Mouse (Mus musculus): ENCODE data around the gene Ptprn. TPM values are rescaled to one million over a fixed set of nuclear protein-coding genes. Genes with fewer than 3 reads are reported as not detected.

The Ptprn gene
- total RNA-seq, 2 experiments from 2014 or later = 0.08 to 0.13 TPM

DNA sequence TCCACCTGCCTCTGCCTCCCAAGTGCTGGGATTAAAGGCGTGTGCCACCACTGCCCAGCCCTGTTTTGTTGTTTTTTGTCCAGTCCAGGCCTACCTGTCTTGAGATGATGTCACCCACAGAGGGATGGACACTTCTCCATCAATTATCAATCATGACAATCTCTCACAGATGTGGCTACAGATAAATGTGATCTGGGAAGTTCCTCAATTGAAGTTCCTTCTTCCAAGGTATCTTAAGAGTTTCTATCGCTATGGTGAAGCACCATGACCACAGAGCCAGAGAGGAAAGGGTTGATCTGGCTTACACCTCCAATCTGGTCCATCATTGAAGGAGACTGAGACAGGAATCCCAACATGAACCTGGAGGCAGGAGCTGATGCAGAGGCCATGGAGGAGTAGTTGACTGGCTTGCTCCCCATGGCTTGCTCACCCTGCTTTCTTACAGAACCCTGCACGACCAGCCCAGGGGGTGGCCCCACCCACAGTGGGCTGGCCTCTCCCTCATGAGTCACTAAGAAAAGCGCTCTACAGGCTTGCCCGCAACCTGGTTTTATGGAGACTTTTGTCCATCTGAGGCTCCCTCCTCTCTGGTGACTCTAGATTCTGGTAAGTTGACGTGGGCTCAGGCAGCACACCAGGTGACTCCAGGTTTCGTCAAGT, 33.8 kb downstream of the Ptprn start:
- intact Hi-C loops (cut with DNase I; ENCODE audit: low total_unique reads) = no loop called here
- no peak for DNase-seq

DNA sequence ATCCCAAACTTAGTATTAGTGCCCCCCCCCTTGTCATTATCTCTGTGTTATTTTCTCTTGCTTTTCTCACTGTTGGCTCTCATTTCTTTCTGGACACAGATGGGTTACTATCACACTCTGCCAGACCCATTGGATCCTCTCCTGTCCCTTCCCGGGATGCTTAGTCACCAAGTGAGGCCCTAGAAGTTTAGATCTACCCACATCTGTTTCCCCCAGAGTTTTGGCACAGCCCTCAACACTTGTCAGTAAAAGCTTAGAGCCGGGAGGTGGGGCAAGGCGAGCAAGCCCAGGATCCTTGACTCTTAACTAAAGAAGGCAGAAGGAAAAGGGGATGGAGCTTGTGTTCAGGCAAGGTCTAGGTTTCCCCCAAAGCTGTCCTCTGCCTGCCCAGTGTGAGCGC, 35.1 kb downstream of the Ptprn start:
- DNase-seq = no peak
- intact Hi-C loops (cut with DNase I; ENCODE audit: low total_unique reads) = no loop called here

DNA sequence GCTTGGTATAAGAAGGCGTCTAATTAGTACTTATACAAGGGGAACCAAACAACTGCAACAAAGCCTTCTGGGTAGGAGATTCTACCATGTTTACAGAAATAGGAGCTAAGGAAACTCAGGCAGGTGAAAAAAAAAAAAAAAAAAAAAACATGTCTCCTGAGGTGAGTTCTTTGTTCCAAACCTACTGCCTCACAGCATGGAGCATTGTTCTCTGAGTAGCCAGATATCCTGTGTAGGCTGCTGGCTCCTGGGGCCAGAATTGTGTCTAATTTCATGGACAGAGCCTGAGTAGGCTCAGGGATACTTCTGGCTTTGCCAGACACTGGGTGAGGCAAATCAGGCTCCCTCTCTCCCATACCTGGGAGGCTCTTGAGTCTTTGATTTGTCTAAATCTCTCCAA, 36.6 kb downstream of the Ptprn start:
- intact Hi-C loops (cut with DNase I; ENCODE audit: low total_unique reads) = no loop called here
- no peak for DNase-seq

DNA sequence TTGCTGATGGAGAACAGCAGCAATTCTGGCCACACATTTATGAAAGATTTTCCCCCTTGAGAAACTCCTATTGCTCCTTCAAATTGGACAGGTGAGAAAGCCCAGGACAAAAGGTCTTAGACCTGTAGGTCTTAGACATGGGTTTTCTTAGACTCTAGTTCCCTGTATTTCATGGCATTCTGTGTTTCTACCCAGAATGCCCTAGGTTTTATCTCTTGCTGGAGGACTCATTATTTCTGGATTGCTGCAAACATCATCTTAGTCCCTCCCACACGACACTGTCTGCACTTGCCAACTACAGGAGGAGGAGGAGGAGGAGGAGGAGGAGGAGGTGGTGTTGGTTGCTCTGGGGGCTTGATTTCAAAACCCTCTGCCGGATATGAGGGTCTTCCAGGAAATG, 38.2 kb downstream of the Ptprn start:
- intact Hi-C loops (cut with DNase I; ENCODE audit: low total_unique reads) = no loop called here
- no peak for DNase-seq

DNA sequence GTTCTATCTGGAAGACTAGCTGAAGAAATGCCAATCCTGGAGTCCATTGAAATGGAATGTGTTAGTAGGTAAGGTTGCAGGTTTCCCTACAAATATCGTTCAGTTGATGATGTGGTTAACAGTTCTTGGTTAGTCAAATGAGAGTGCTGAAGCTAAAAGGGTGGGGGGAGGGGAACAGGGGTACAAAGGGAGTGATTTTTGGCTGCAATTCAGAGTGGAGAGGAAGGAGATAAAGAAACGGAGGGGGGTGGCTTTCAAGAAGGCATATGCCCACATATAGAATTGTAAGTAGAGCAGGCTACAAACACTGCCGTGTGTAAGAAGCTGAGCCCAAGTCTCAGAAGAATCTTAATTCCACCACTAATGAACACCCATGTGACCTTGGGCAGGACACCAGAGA, 38.8 kb downstream of the Ptprn start:
- no peak for DNase-seq
- intact Hi-C loops (cut with DNase I; ENCODE audit: low total_unique reads) = no loop called here

DNA sequence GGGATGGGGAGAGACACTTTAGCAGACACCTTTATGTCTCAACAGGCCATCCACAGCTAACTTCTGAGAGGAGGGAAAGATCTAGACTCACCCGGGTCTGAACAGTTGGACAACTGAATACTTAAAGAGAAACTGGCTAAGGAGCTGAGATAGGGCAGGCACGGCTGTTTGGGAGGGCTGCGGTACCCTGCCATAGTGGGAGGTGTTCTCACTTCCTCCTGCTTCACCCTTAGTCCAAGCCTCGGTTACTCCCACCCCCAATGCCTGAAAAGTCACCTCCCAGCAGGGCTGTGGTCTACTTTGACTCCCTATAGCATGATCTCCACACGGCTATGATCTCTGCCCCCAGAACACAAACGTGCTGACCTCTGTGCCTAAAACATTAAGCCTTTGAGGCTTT, 40.8 kb downstream of the Ptprn start:
- no peak for DNase-seq
- intact Hi-C loops (cut with DNase I; ENCODE audit: low total_unique reads) = no loop called here

DNA sequence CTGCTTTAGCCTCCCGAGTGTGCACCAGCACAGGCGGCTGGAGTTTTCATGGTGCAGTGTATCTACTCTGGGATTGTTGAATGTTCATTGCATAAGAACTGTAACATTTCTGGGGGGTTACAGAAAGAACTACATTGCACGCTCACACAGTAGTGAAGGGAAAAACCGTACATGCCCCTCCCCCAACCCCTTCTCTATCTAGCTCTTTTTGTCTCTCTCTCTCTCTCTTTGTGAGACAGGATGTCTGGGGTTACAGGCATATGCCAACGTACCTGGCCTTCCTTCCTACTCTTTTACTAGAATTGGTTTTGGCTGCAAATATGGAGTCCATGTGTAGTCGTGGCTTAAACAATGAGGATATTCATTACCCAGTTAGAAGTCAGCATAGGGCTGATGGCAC, 41.4 kb downstream of the Ptprn start:
- DNase-seq = no peak
- intact Hi-C loops (cut with DNase I; ENCODE audit: low total_unique reads) = no loop called here

DNA sequence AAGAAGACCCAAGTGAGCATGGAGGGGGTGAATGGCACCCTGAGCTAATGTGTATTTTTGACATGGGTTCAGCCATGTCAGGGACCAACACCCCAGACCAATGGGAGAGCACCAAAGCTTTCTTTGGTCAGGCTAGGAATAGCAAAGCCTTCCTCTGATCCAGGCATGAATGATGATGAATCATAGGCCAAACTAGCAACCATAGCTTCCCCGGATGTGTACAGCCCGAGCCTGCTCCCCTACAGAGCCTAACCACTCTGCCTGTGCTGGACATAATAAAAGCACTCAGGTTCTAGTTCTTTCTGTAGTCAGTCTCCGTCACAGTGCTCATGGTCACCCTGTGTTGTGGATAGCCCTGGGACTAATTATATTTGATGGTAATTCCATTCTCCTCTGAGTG, 42.8 kb downstream of the Ptprn start:
- no peak for DNase-seq
- intact Hi-C loops (cut with DNase I; ENCODE audit: low total_unique reads) = no loop called here

DNA sequence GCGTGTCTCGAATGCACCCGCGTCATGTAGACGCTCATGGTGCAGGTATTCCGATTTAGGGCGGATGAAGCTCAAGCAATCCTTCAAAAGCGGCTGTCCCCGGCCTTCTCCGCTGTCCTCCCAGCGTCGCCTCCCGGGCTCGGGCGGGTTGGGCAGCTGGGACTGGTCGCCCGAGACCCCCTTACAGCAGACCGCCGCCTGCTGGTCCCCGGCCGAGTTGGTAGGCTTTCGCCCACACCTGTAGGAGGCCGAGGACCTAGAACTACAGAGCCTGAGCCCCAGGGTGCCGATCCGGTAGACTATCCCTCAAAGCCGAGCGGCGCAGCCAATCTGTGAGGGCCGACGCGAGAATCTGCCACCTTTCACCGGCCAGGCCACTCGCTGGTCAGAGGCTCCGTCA, 44.8 kb downstream of the Ptprn start, which contains the start of gene Tuba4a:
TSS of gene Tuba4a (minus strand) at position 335 of the 400 bp plus-strand sequence.
- intact Hi-C loops (cut with DNase I; ENCODE audit: low total_unique reads) = no loop called here
- DNase-seq = no peak

DNA sequence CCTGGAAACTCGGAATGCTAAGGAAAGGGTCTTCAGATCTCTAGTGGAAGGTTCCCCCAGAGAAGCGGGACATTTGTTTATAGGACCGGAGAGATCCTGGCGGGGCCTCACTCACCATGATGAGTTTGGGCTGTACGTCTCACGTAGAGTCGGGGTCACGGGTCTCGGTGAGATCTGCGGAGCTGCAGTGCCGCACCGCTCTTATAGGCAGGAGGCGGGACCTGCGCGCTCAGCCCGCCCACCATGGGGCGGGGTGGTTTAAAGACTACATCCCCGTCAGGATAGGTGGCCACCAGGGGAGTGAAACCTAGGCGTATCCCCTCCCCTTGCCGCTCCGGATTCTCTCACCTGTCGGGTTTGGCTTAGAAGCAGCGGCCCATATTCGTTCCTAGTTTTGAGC, 45.2 kb downstream of the Ptprn start:
- intact Hi-C loops (cut with DNase I; ENCODE audit: low total_unique reads) = no loop called here
- peak; percentile 80 for DNase-seq

DNA sequence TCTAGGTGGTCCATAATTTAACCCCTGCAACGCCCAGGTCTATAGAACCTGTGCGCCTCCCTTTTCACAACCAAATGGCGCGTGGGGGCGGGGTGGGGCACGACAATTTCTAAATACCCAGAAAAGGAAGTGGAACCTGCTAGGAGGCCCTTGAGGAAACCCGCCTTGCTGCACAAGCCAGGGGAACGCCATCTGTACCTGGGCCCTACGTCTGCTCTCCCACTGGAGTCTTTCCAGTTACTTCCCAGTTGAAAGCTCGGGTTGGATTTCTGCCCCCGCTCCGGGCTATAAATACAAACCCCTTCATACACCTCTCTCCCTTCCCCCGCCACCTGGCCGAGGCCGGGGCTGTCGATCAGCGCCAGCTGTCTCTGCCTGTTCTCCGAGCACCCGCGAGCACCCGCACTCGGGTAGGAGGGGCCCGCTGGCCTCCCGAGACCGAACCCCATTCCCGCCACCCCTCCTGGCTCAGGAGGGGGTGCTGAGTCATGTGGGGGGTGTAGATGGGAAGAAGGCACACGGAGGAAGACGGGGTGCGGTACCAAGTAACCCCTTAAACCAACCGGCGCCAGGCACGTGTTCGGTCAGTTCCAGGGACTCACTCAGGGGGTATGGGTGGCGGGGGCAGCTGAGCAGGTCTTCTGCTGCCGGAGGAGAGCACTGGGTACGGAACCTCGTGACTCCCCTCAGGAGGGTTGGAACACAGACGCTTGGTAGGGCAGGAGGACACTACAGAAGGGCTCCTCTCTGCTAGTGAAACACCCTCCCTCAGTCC, 45.9 kb downstream of the Ptprn start:
- DNase-seq = peak; percentile 83
- intact Hi-C loops (cut with DNase I; ENCODE audit: low total_unique reads) = no loop called here

DNA sequence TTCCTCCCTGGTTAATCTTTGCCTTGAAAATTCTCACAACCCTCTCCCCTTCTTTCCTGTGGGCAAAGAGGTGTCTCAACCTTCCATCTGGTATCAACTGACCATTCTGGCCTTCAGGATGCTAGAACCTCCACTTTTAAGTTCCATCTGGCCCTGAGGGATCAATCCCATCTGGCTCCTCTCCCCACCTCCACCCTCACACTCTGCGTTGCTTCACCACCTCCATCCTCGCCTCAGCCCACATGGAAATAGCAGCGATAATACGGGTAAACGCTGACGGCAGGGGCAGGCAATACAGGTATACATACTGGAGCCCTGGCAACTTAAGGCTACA, 46.4 kb downstream of the Ptprn start:
- intact Hi-C loops (cut with DNase I; ENCODE audit: low total_unique reads) = no loop called here
- DNase-seq = no peak

DNA sequence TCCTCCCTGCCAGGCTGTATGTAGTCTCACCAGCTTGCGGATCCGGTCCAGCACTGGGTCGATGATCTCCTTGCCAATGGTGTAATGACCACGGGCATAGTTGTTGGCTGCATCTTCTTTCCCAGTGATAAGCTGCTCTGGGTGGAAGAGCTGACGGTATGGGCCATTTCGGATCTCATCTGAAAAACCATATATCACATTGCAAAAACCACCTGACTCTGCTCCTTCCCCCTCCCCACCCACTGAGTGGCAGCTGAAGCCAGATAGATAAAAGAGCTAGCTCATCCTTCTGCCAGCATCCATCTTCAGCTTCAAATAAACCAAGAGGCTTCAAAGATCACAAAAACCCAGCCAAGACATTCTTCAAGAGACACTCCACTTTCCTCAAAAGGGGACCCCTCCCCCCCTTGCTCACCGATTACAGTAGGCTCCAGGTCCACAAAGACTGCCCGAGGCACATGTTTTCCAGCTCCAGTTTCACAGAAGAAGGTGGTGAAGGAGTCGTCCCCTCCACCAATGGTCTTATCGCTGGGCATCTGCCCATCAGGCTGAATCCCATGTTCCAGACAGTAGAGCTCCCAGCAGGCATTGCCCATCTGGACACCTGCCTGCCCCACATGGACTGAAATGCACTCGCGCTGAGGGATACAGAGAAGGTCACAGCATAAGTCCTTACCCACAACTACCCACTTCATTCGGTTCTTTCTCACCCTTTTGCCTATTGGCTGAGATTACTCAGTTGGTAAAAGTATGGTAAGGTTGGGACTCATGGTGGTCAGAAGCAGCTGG, 47.3 kb downstream of the Ptprn start:
- DNase-seq = peak; percentile 56
- intact Hi-C loops (cut with DNase I; ENCODE audit: low total_unique reads) = no loop called here

DNA sequence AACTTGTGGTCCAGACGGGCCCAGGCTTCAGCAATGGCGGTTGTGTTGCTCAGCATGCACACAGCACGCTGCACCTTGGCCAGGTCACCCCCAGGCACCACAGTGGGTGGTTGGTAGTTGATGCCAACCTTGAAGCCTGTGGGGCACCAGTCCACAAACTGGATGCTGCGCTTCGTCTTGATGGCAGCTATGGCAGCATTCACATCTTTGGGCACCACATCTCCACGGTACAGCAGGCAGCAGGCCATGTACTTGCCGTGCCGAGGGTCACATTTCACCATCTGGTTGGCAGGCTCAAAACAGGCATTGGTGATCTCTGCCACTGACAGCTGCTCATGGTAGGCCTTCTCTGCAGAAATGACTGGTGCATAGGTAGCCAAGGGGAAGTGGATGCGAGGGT, 48.5 kb downstream of the Ptprn start:
- intact Hi-C loops (cut with DNase I; ENCODE audit: low total_unique reads) = no loop called here
- peak; percentile 36 for DNase-seq

DNA sequence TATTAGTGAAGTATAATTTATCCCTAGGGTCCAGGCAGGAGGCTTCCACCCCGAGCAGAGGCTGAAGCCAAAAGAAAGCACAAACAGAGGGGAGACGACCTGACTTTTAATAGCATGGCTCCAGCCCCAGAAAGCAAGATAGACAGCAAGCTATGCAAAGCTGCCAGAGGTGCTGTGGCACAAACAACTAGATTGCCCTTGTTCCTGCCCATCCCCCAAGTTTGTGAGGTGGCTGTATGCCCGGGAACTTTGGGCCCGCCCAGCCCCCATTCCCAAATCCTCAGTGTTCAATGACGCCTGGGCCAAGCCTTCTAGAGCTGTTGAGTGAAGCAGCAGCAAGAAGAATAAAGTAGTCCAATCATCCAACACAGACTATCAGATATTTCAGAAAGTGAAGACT, 49.4 kb downstream of the Ptprn start:
- DNase-seq = no peak
- intact Hi-C loops (cut with DNase I; ENCODE audit: low total_unique reads) = no loop called here

DNA sequence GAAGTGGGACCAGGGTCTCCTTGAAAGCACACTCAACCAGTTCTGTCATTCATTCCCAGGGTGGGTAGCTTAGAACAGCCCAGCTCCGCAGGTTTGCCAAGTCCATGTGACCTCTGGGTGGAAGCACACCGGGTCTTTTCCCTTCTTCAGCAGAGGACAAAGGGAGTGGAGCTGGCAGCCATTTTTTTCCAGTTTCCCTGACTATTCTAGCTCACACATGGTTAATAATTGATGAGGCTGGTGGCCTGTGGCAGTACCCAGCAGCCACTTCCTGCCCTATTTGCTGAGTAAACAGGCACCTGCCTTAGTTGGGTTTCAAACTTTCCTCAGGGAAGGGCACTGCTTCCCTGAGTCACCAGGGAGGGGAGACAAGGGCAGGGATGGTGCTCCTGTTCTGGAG, 49.9 kb downstream of the Ptprn start:
- intact Hi-C loops (cut with DNase I; ENCODE audit: low total_unique reads) = no loop called here
- DNase-seq = no peak

DNA sequence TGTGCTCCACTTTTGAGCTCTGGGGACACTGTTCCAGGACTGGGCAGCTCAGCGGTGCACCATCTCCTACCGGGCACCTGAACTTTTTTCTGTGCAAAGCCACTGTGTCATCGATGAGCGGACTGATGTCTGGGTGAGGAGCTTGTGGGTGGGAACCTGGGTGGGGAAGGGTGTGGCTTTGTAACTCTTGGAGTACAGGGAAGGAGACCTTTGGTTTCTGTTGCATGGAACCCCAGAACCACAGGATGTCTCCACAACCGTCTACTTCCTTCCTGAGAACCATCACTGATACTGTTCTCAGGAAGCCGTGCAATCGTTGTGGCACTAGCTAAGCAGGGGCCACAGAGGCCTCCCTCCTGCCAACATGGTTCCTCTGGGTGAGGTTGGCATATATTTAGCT, 51.2 kb downstream of the Ptprn start:
- intact Hi-C loops (cut with DNase I; ENCODE audit: low total_unique reads) = no loop called here
- DNase-seq = no peak

DNA sequence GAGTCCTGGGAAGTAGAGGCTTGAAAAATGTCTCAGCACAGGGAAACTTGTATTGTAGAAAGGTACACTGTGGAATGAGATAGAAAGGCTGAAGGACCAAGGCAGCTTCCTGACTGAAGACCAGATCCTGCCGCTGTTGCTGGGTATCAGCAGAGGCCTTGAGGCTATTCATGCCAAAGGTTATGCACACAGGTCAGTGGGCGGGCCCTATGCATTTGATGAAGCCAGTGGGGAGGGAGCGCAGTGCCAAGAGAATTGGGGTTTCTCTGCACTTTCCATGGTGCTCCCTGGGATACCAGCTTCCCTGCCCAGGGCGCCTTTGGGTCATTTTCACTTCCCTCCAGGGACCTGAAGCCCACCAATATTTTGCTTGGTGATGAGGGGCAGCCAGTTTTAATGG, 51.8 kb downstream of the Ptprn start:
- no peak for DNase-seq
- intact Hi-C loops (cut with DNase I; ENCODE audit: low total_unique reads) = no loop called here

DNA sequence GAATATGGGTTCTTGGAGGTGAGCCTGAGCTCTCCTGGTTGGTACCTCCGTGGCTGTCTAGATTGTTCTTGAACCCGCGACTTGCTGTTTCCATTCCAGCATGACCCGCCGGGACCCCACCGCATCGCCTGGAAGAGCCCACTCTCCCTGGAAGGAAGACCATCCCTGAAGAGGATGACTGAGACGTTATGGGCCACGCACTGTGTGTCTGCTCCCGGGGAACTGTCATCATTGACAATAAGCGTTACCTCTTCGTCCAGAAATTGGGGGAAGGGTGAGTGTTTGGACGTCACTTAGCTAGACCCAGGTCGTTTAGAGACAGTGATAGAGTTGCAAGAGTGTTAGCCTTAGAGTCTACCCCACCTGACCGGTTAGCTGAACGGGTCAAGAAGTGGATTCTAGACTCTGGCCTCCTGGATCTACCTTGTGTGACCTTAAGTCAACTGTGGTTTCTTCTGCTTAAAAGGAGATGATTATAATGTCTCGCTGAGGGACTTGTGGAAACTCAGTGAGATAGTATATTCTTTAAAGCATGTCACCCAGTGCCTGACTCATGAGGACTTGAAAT, 53.1 kb downstream of the Ptprn start:
- no peak for DNase-seq
- intact Hi-C loops (cut with DNase I; ENCODE audit: low total_unique reads) = no loop called here

Measured in gastrocnemius, postnatal 14 days (tissue).